Mouse (Mus musculus) lung, postnatal 10 days (tissue): ENCODE results near the gene Tex13c2.

Experiments
- DNase-seq: peaks from one replicate; pipeline ENCODE4 v3.0.0; 2021

The Tex13c2 gene

GRCm38 (mm10) chrX:42489446-42489845 lies at the start of gene Tex13c2:
TSS of gene Tex13c2 (plus strand) at chrX:42489691.
- no peak for DNase-seq

- no peak for DNase-seq
Observed at GRCm38 (mm10) chrX:42450305-42450704, 39.2 kb upstream of the Tex13c2 start.

GRCm38 (mm10) chrX:42453001-42453400 lies 36.5 kb upstream of the Tex13c2 start:
- no peak for DNase-seq

GRCm38 (mm10) chrX:42454533-42454932 lies 35.0 kb upstream of the Tex13c2 start:
- DNase-seq = no peak

GRCm38 (mm10) chrX:42490336-42490735 lies 845 bp downstream of the Tex13c2 start:
- DNase-seq = no peak

- no peak for DNase-seq
Observed at GRCm38 (mm10) chrX:42500538-42500937, 11.0 kb downstream of the Tex13c2 start.

- no peak for DNase-seq
Observed at GRCm38 (mm10) chrX:42502291-42503043, 13.0 kb downstream of the Tex13c2 start, which contains the start of gene Sh2d1a. TSS of gene Sh2d1a (plus strand) at chrX:42502453.

- no peak for DNase-seq
Observed at GRCm38 (mm10) chrX:42511105-42511504, 21.6 kb downstream of the Tex13c2 start.

- peak; percentile 4 for DNase-seq
Observed at GRCm38 (mm10) chrX:42512567-42512966, 23.1 kb downstream of the Tex13c2 start.

GRCm38 (mm10) chrX:42522868-42523267 lies 33.4 kb downstream of the Tex13c2 start:
- no peak for DNase-seq

GRCm38 (mm10) chrX:42530703-42531102 lies 41.2 kb downstream of the Tex13c2 start:
- no peak for DNase-seq

- peak; percentile 1 for DNase-seq
Observed at GRCm38 (mm10) chrX:42540030-42540755, 50.7 kb downstream of the Tex13c2 start.

GRCm38 (mm10) chrX:42540756-42541053 lies 51.2 kb downstream of the Tex13c2 start:
- DNase-seq = peak; percentile 71
